Mouse (Mus musculus): ENCODE data around the gene Dennd6b. TPM values are rescaled to one million over a fixed set of nuclear protein-coding genes. Genes with fewer than 3 reads are reported as not detected.
A peak's percentile ranks its signal among the peaks of the same experiment; 100 is the strongest.

Gene Dennd6b
- 26.7 and 27.5 TPM in 2 replicates for polyA plus RNA-seq (2014; fragmentation: Nextera tagmentation; extraction: Ambion mirVana)

DNA sequence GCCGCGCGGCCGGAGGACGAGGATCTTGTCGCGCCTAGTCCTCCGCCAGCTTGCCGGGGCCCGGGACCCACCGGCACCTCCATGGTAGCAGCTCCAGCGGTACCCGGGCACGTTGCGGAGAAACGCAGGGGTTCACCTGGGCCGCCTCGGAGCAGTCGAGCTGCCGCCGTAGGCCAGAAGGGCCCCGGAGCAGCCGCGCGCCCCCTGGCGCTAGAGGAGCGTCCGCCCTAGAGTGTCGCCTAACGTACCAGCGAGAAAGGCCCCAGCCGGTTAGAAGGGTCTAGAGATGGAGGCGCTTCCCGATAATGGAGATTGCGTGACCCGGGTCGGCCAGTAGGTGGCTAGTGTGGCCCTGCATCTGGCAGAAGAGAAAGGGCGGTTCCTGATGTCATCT lies at the start of gene Dennd6b:
Dennd6b (minus strand) TSS at position 184 of the 394 bp plus-strand sequence.
- Histone ChIP-seq H3K4me1 (replicated peaks; ENCODE audit: control insufficient read depth, insufficient read depth, low read length) (peaks cover 5% of the 10 kb centered on the region; the same call in 1 of the 2 replicates), H3K9ac (ENCODE audit: low read length) (peak within 1 kb of the TSS; percentile 98), H3K4me2 (ENCODE audit: low read depth, low read length, severe bottlenecking) (peak within 1 kb of the TSS; percentile 75), H3K36me3 (ENCODE audit: control insufficient read depth, insufficient read depth, low read length) (no peaks in the 10 kb centered on the region), H3K27ac (ENCODE audit: low read depth, low read length) (peak within 1 kb of the TSS; percentile 96), H3K27me3 (ENCODE audit: control insufficient read depth, insufficient read depth, low read length) (no peaks in the 10 kb centered on the region), H3K4me3 (ENCODE audit: low read depth, low read length) (peak within 1 kb of the TSS; percentile 81), H3K9me3 (ENCODE audit: control insufficient read depth, low read length) (no peaks in the 10 kb centered on the region)
- under 1% methylated on average over 38 of the region's 38 CpGs for WGBS
- DNase-seq (ENCODE audit: low spot score): peak; percentile 98
- peak; percentile 98 for ATAC-seq (replicated peaks; ENCODE audit: low FRiP score)

DNA sequence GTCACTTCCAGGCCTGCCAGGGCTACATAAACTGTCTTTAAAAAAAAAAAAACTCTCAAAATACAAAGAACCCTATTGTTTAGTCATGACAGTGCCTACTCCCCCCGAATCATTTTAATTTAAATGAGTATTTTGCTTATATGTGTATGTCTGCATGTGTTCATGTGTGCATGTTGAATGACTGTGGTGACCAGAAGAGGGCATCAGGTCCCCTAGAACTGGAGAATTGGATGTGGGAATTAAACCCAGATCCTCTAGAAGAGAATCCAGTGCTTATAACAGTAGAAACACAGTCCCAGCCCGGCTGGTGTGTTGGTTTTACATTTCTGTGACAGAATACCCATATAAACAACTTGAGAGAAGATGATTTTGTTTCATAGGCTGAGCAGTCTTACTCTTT lies 44.7 kb upstream of the Dennd6b start:
- H3K4me1 ChIP-seq (replicated peaks; ENCODE audit: control insufficient read depth, insufficient read depth, low read length): no peaks in the 10 kb centered on the region
- DNase-seq (ENCODE audit: low spot score): no peak
- no peaks in the 10 kb centered on the region for H3K27me3 ChIP-seq (ENCODE audit: control insufficient read depth, insufficient read depth, low read length)
- no peaks in the 10 kb centered on the region for H3K9me3 ChIP-seq (ENCODE audit: control insufficient read depth, low read length)
- H3K27ac ChIP-seq (ENCODE audit: low read depth, low read length): no peak overlapping the region
- no peak overlapping the region for H3K9ac ChIP-seq (ENCODE audit: low read length)
- no peak overlapping the region for H3K4me2 ChIP-seq (ENCODE audit: low read depth, low read length, severe bottlenecking)
- no peak overlapping the region for H3K4me3 ChIP-seq (ENCODE audit: low read depth, low read length)
- ATAC-seq (replicated peaks; ENCODE audit: low FRiP score): no peak
- 71% methylated on average over 2 of the region's 2 CpGs for WGBS
- no peaks in the 10 kb centered on the region; the same call in 1 of the 2 replicates for H3K36me3 ChIP-seq (ENCODE audit: control insufficient read depth, insufficient read depth, low read length)

DNA sequence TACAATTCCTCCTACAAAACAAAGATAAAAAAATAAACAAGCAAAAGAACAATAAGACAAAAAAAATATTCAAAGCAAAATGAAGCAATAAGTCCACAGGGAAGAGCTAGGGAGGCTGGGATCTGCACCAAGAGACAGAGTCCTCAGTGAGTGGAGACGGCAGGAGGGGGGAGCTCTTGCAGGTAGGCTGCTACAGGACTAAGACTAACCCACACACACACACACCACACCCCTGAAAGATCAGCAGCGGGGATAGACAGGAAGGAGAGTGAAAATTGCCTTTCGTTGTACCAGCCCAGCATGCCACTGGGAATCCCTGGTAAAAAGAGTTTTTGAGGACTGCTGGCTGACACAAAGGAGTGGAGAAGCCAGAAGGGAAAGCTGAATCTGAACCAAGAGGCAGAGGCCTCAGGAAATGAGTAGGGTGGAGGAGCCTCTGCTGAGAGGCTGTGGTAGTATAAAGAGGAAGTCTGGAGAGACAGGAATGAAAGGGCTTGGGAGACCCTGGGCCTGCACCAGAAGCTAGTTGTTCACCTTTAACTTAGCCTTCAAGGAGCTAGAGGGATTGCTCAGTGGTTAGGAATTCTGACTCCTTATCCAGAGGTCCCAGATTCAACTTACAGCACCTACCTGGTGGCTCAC lies 43.6 kb upstream of the Dennd6b start:
- H3K4me1 ChIP-seq (replicated peaks; ENCODE audit: control insufficient read depth, insufficient read depth, low read length): no peaks in the 10 kb centered on the region
- H3K36me3 ChIP-seq (ENCODE audit: control insufficient read depth, insufficient read depth, low read length): no peaks in the 10 kb centered on the region; the same call in 1 of the 2 replicates
- ATAC-seq (replicated peaks; ENCODE audit: low FRiP score) (no peak), DNase-seq (ENCODE audit: low spot score) (no peak)
- no peaks in the 10 kb centered on the region for H3K27me3 ChIP-seq (ENCODE audit: control insufficient read depth, insufficient read depth, low read length)
- H3K9me3 ChIP-seq (ENCODE audit: control insufficient read depth, low read length): no peaks in the 10 kb centered on the region
- no peak overlapping the region for H3K27ac ChIP-seq (ENCODE audit: low read depth, low read length)
- H3K4me2 ChIP-seq (ENCODE audit: low read depth, low read length, severe bottlenecking): no peak overlapping the region
- 52% methylated on average over 3 of the region's 3 CpGs for WGBS
- H3K9ac ChIP-seq (ENCODE audit: low read length): no peak overlapping the region
- H3K4me3 ChIP-seq (ENCODE audit: low read depth, low read length): no peak overlapping the region

DNA sequence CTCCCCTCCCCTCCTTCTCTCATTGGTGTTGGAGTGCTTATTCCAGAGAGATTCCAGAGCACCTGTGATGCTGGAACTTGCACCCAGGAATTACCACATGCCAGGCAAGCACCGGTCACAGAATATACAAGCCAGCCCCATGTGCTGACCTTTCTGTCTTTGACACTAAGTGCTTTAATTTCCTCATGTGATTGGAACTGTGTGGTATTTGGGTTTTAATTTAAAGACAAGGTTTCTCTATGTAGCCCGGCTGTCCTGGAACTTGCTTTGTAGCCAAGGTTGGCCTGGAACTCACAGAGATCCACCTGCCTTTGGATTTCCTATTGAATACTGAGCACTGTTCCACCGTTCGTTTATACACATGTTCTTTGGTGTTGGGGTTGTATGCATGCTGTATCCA lies 37.8 kb upstream of the Dennd6b start:
- Histone ChIP-seq H3K9ac (ENCODE audit: low read length) (no peak overlapping the region), H3K27me3 (ENCODE audit: control insufficient read depth, insufficient read depth, low read length) (no peaks in the 10 kb centered on the region), H3K4me3 (ENCODE audit: low read depth, low read length) (no peak overlapping the region), H3K36me3 (ENCODE audit: control insufficient read depth, insufficient read depth, low read length) (no peaks in the 10 kb centered on the region; the same call in 1 of the 2 replicates), H3K4me2 (ENCODE audit: low read depth, low read length, severe bottlenecking) (no peak overlapping the region), H3K9me3 (ENCODE audit: control insufficient read depth, low read length) (no peaks in the 10 kb centered on the region), H3K27ac (ENCODE audit: low read depth, low read length) (no peak overlapping the region), H3K4me1 (replicated peaks; ENCODE audit: control insufficient read depth, insufficient read depth, low read length) (no peaks in the 10 kb centered on the region)
- ATAC-seq (replicated peaks; ENCODE audit: low FRiP score): no peak
- 94% methylated on average over 4 of the region's 4 CpGs for WGBS
- no peak for DNase-seq (ENCODE audit: low spot score)

DNA sequence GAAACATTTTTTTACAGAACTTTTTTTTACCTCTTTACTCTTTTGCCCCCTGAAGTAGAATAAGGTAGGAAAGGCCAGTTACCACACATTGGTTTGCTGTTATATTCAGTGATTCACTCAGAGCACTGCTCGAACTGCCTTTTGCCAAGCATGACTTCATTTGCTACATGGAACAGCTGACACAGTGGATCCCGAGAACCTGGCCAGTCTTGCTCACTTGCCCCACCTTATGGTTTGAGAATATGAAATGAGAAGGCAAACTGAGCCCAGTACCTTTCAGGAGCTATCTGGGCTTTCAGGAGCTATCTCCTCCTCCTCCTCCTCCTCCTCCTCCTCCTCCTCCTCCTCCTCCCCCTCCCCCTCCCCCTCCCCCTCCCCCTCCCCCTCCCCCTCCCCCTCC lies 37.3 kb upstream of the Dennd6b start:
- no peak overlapping the region for H3K27ac ChIP-seq (ENCODE audit: low read depth, low read length)
- DNase-seq (ENCODE audit: low spot score) (no peak), ATAC-seq (replicated peaks; ENCODE audit: low FRiP score) (no peak)
- WGBS: 69% methylated on average over 2 of the region's 2 CpGs
- no peaks in the 10 kb centered on the region for H3K9me3 ChIP-seq (ENCODE audit: control insufficient read depth, low read length)
- no peaks in the 10 kb centered on the region for H3K4me1 ChIP-seq (replicated peaks; ENCODE audit: control insufficient read depth, insufficient read depth, low read length)
- no peaks in the 10 kb centered on the region; the same call in 1 of the 2 replicates for H3K36me3 ChIP-seq (ENCODE audit: control insufficient read depth, insufficient read depth, low read length)
- no peaks in the 10 kb centered on the region for H3K27me3 ChIP-seq (ENCODE audit: control insufficient read depth, insufficient read depth, low read length)
- no peak overlapping the region for H3K4me3 ChIP-seq (ENCODE audit: low read depth, low read length)
- no peak overlapping the region for H3K9ac ChIP-seq (ENCODE audit: low read length)
- H3K4me2 ChIP-seq (ENCODE audit: low read depth, low read length, severe bottlenecking): no peak overlapping the region

DNA sequence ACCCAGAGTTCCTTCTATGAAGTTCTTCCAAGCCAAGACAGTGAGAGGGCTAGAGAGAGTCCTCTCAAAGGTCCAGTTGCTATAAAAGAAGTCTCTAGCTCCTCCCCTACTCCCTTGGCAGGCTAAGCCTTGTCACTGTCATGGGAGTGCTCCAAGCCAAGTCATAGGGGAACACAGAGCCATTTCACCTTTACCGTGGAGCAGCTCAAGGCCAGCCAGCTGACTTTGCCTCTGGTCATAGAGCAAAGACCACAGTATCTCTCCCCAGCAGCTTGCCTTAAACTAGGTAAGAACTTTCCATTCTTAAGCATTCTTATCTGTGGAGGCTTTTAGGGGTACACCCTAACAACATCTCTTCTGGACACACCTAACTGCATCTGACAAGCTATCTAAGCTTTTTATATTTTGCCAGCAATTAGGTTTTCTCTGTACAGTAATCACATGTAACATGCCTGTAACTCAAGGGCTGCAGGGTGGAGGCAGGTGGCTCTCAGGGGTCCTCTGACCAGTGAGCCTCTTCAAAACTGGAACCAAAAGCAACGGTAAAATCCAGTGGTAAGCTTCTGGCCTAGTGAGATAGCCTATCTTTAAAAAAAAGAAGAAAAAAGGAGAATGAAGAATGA lies 19.4 kb upstream of the Dennd6b start:
- WGBS: 89% methylated on average over 2 of the region's 2 CpGs
- Histone ChIP-seq H3K4me1 (replicated peaks; ENCODE audit: control insufficient read depth, insufficient read depth, low read length) (peaks cover 4% of the 10 kb centered on the region; the same call in 1 of the 2 replicates), H3K27ac (ENCODE audit: low read depth, low read length) (no peak overlapping the region), H3K9ac (ENCODE audit: low read length) (no peak overlapping the region), H3K27me3 (ENCODE audit: control insufficient read depth, insufficient read depth, low read length) (no peaks in the 10 kb centered on the region), H3K9me3 (ENCODE audit: control insufficient read depth, low read length) (no peaks in the 10 kb centered on the region), H3K4me3 (ENCODE audit: low read depth, low read length) (no peak overlapping the region), H3K36me3 (ENCODE audit: control insufficient read depth, insufficient read depth, low read length) (peaks cover 3% of the 10 kb centered on the region; the same call in 1 of the 2 replicates), H3K4me2 (ENCODE audit: low read depth, low read length, severe bottlenecking) (no peak overlapping the region)
- DNase-seq (ENCODE audit: low spot score) (no peak), ATAC-seq (replicated peaks; ENCODE audit: low FRiP score) (no peak)

DNA sequence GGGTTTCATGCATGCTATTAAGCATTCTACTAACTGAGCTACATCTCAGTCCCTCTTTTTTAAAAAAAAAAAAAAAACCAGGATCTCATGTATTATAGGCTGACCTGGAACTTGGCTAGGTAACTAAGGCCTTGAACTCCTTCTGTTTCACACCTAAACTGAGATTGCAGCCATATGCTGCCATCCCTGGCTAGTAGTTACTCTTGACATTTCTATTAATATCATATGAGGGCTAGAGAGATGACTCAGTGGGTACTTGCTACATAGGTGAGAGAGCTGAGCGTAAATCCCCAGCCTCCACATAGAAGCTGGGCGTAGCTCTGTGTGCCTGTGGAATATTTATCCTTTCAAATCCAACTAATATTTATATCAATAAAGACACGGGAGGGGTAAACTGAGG lies 18.7 kb upstream of the Dennd6b start:
- no peak for DNase-seq (ENCODE audit: low spot score)
- no peak overlapping the region for H3K4me3 ChIP-seq (ENCODE audit: low read depth, low read length)
- ATAC-seq (replicated peaks; ENCODE audit: low FRiP score): no peak
- H3K9me3 ChIP-seq (ENCODE audit: control insufficient read depth, low read length): no peaks in the 10 kb centered on the region
- no peak overlapping the region for H3K27ac ChIP-seq (ENCODE audit: low read depth, low read length)
- 93% methylated on average over 3 of the region's 3 CpGs for WGBS
- H3K36me3 ChIP-seq (ENCODE audit: control insufficient read depth, insufficient read depth, low read length): peaks cover 3% of the 10 kb centered on the region; the same call in 1 of the 2 replicates
- peaks cover 5% of the 10 kb centered on the region; the same call in 1 of the 2 replicates for H3K4me1 ChIP-seq (replicated peaks; ENCODE audit: control insufficient read depth, insufficient read depth, low read length)
- no peaks in the 10 kb centered on the region for H3K27me3 ChIP-seq (ENCODE audit: control insufficient read depth, insufficient read depth, low read length)
- H3K4me2 ChIP-seq (ENCODE audit: low read depth, low read length, severe bottlenecking): no peak overlapping the region
- H3K9ac ChIP-seq (ENCODE audit: low read length): no peak overlapping the region

DNA sequence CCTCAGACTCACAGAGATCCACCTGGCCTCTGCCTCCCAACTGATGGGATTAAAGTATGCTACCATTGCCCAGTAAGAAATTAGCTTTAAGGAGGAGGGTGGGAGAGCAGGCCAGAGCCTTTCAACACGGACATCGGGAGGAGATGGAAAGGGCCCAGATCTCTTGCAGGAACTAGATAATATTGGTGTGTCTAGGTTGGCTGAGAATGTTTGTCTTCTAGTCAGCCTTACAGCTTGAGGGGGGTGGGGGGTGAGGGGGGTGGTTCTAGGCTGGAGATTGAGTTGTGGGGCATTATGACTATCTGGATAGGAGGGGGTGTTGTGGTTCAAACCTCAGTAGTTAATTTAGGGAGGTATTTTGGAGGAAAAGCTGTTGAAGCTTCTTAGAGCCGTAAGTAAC lies 17.2 kb upstream of the Dennd6b start:
- H3K4me2 ChIP-seq (ENCODE audit: low read depth, low read length, severe bottlenecking): no peak overlapping the region
- no peak for ATAC-seq (replicated peaks; ENCODE audit: low FRiP score)
- no peak overlapping the region for H3K9ac ChIP-seq (ENCODE audit: low read length)
- H3K27me3 ChIP-seq (ENCODE audit: control insufficient read depth, insufficient read depth, low read length): no peaks in the 10 kb centered on the region
- H3K4me3 ChIP-seq (ENCODE audit: low read depth, low read length): no peak overlapping the region
- H3K36me3 ChIP-seq (ENCODE audit: control insufficient read depth, insufficient read depth, low read length): peaks cover 3% of the 10 kb centered on the region; the same call in 1 of the 2 replicates
- H3K27ac ChIP-seq (ENCODE audit: low read depth, low read length): no peak overlapping the region
- WGBS: 89% methylated on average over 3 of the region's 3 CpGs
- DNase-seq (ENCODE audit: low spot score): no peak
- H3K4me1 ChIP-seq (replicated peaks; ENCODE audit: control insufficient read depth, insufficient read depth, low read length): peaks cover 5% of the 10 kb centered on the region; the same call in 1 of the 2 replicates
- H3K9me3 ChIP-seq (ENCODE audit: control insufficient read depth, low read length): no peaks in the 10 kb centered on the region
